Mouse (Mus musculus): ENCODE measurements around the gene Atg4c. TPM values are rescaled to one million over a fixed set of nuclear protein-coding genes. Genes with fewer than 3 reads are reported as not detected.

The Atg4c gene
- total and polyA plus RNA-seq, 3 experiments, result not detected

- no peak for TF ChIP-seq CTCF (IDR thresholded peaks at IDR 0.05; ENCODE audit: low read depth, low read length)
- no peak for TF ChIP-seq POLR2AphosphoS5 (IDR thresholded peaks at IDR 0.05; ENCODE audit: insufficient replicate concordance, low read depth, low read length)
- TF ChIP-seq TAL1 (conservative IDR thresholded peaks at IDR 0.05; ENCODE audit: low read depth, low read length), result no peak
- TF ChIP-seq GATA2 (IDR thresholded peaks at IDR 0.05; ENCODE audit: borderline replicate concordance, low read depth, low read length), result no peak
- TF ChIP-seq GATA1 (IDR thresholded peaks at IDR 0.05; ENCODE audit: borderline replicate concordance, low read length), result no peak
- Histone ChIP-seq H3K36me3 (replicated peaks) (no peaks in the 10 kb centered on the region), H3K4me1 (ENCODE audit: insufficient read depth, low read depth, low read length) (no peaks in the 10 kb centered on the region), H3K27me3 (ENCODE audit: insufficient read depth, low read length) (no peaks in the 10 kb centered on the region), H3K4me3 (ENCODE audit: low read depth, low read length) (no peak overlapping the region), H3K9me3 (replicated peaks) (peaks cover 24% of the 10 kb centered on the region)
- ATAC-seq (ENCODE audit: extremely low read depth, insufficient number of reproducible peaks, low FRiP score, poor library complexity, severe bottlenecking) (no peak), DNase-seq (ENCODE audit: low spot score) (no peak)
These were observed 10.9 kb upstream of the Atg4c start for GRCm38 (mm10) chr4:99182660-99183431.

DNA sequence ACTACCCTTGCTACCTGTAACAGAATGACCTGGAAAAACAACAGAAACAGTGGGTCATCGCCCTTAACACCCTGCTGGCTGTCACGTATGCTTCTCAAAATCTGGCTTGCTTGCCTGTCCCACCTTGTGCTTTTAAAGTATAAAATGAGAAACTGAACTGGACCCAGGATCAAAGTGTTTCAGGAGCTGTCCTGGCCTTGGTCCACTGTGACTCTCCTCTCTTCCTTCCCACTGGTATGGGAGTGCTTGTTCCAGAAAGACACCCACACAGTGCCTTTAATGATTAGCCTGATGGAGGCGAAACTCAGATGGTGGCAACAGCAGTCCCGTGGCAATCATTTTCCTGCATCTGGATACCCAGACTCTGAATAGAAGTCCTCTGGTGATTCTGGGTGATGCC lies 9.1 kb upstream of the Atg4c start:
- DNase-seq (ENCODE audit: low spot score), result no peak
- no peak overlapping the region for H3K4me3 ChIP-seq (ENCODE audit: low read depth, low read length)
- TF ChIP-seq TAL1 (conservative IDR thresholded peaks at IDR 0.05; ENCODE audit: low read depth, low read length) (no peak), GATA2 (IDR thresholded peaks at IDR 0.05; ENCODE audit: borderline replicate concordance, low read depth, low read length) (no peak), CTCF (IDR thresholded peaks at IDR 0.05; ENCODE audit: low read depth, low read length) (no peak), POLR2AphosphoS5 (IDR thresholded peaks at IDR 0.05; ENCODE audit: insufficient replicate concordance, low read depth, low read length) (no peak), GATA1 (IDR thresholded peaks at IDR 0.05; ENCODE audit: borderline replicate concordance, low read length) (no peak)

DNA sequence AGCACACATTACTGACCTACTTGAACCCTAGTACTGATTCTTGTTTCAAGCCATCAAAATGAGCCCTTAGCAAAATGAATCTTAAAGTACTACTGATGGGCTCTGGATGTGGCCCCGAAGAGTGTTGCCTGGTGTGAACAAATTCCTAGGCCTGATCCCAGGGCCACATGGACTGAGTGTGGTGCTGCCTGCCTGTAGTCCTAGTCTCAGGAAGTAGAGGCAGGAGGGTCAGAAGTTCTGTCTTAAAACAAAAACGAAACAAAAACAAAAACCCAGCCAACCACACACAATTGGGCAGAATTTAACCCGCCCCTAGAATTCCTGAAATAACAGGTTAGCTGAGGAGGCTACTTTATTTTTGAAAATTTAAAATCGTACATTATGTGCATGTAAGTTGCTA lies 8.4 kb upstream of the Atg4c start:
- no peak for TF ChIP-seq GATA1 (IDR thresholded peaks at IDR 0.05; ENCODE audit: borderline replicate concordance, low read length)
- no peak for TF ChIP-seq CTCF (IDR thresholded peaks at IDR 0.05; ENCODE audit: low read depth, low read length)
- no peak for TF ChIP-seq TAL1 (conservative IDR thresholded peaks at IDR 0.05; ENCODE audit: low read depth, low read length)
- TF ChIP-seq GATA2 (IDR thresholded peaks at IDR 0.05; ENCODE audit: borderline replicate concordance, low read depth, low read length), result no peak
- ATAC-seq (ENCODE audit: extremely low read depth, insufficient number of reproducible peaks, low FRiP score, poor library complexity, severe bottlenecking) (no peak), DNase-seq (ENCODE audit: low spot score) (no peak)
- Histone ChIP-seq H3K36me3 (replicated peaks) (no peaks in the 10 kb centered on the region), H3K27me3 (ENCODE audit: insufficient read depth, low read length) (no peaks in the 10 kb centered on the region), H3K4me1 (ENCODE audit: insufficient read depth, low read depth, low read length) (no peaks in the 10 kb centered on the region), H3K9me3 (replicated peaks) (peaks cover 25% of the 10 kb centered on the region), H3K4me3 (ENCODE audit: low read depth, low read length) (no peak overlapping the region)

More for the DNA sequence above, 9.1 kb upstream of the Atg4c start:
- no peak for ATAC-seq (ENCODE audit: extremely low read depth, insufficient number of reproducible peaks, low FRiP score, poor library complexity, severe bottlenecking)
- no peaks in the 10 kb centered on the region for H3K4me1 ChIP-seq (ENCODE audit: insufficient read depth, low read depth, low read length)
- no peaks in the 10 kb centered on the region for H3K27me3 ChIP-seq (ENCODE audit: insufficient read depth, low read length)
- peaks cover 26% of the 10 kb centered on the region for H3K9me3 ChIP-seq (replicated peaks)
- no peaks in the 10 kb centered on the region for H3K36me3 ChIP-seq (replicated peaks)

- H3K4me3 ChIP-seq (ENCODE audit: low read depth, low read length), result no peak overlapping the region
- H3K36me3 ChIP-seq (replicated peaks), result no peaks in the 10 kb centered on the region
- DNase-seq (ENCODE audit: low spot score) (no peak), ATAC-seq (ENCODE audit: extremely low read depth, insufficient number of reproducible peaks, low FRiP score, poor library complexity, severe bottlenecking) (no peak)
- no peaks in the 10 kb centered on the region for H3K4me1 ChIP-seq (ENCODE audit: insufficient read depth, low read depth, low read length)
- TF ChIP-seq POLR2AphosphoS5 (IDR thresholded peaks at IDR 0.05; ENCODE audit: insufficient replicate concordance, low read depth, low read length), result no peak
- H3K27me3 ChIP-seq (ENCODE audit: insufficient read depth, low read length), result no peaks in the 10 kb centered on the region
- H3K9me3 ChIP-seq (replicated peaks), result peaks cover 25% of the 10 kb centered on the region
These were observed 7.2 kb upstream of the Atg4c start for GRCm38 (mm10) chr4:99186412-99187125.

DNA sequence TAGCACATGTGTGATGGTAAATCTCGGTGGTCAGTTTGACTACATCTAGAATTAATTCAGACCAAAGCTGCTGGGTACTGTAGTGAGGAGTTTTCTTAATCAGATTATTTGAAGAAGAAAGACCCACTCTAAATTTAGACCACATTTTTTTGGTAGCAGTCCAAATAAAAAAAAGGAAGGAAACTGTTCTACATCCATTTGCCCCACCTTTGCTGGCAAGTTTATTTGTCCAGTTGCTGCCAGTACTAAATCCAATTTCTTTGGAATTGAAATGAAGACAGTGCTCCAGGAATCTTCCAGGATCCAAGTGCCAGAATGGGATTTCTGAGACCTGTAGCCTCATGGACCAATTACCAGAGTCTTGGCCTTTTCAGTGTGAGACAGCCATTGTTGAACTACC lies 1.1 kb upstream of the Atg4c start:
- no peaks in the 10 kb centered on the region for H3K4me1 ChIP-seq (ENCODE audit: insufficient read depth, low read depth, low read length)
- H3K9me3 ChIP-seq (replicated peaks), result peaks cover 29% of the 10 kb centered on the region
- DNase-seq (ENCODE audit: low spot score) (no peak), ATAC-seq (ENCODE audit: extremely low read depth, insufficient number of reproducible peaks, low FRiP score, poor library complexity, severe bottlenecking) (no peak)
- H3K27me3 ChIP-seq (ENCODE audit: insufficient read depth, low read length), result no peaks in the 10 kb centered on the region
- no peaks in the 10 kb centered on the region for H3K36me3 ChIP-seq (replicated peaks)
- no peak overlapping the region for H3K4me3 ChIP-seq (ENCODE audit: low read depth, low read length)
- TF ChIP-seq GATA2 (IDR thresholded peaks at IDR 0.05; ENCODE audit: borderline replicate concordance, low read depth, low read length), result no peak
- no peak for TF ChIP-seq CTCF (IDR thresholded peaks at IDR 0.05; ENCODE audit: low read depth, low read length)
- no peak for TF ChIP-seq GATA1 (IDR thresholded peaks at IDR 0.05; ENCODE audit: borderline replicate concordance, low read length)
- TF ChIP-seq POLR2AphosphoS5 (IDR thresholded peaks at IDR 0.05; ENCODE audit: insufficient replicate concordance, low read depth, low read length), result no peak
- TF ChIP-seq TAL1 (conservative IDR thresholded peaks at IDR 0.05; ENCODE audit: low read depth, low read length), result no peak

DNA sequence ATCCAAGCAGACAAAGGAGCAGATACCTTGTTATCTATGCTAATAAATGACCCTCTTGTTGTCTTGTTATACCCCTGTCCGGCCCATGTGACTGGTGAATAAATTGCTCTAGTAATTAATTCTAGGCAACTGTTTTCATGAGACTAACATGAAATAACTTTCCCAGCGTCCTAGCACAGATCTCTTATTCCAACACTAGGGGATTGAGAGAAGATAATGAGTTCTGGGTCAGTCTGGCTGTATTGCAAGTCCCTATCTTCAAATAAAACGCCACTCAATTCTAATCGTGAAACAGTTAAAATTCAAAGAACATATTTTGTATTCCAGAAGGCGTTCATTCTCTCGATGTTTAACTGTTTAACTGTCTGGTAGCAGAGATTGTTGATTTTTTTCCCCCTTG lies 520 bp upstream of the Atg4c start:
- Histone ChIP-seq H3K4me1 (ENCODE audit: insufficient read depth, low read depth, low read length) (no peaks in the 10 kb centered on the region), H3K36me3 (replicated peaks) (no peaks in the 10 kb centered on the region), H3K4me3 (ENCODE audit: low read depth, low read length) (no peak overlapping the region), H3K9me3 (replicated peaks) (peaks cover 34% of the 10 kb centered on the region), H3K27me3 (ENCODE audit: insufficient read depth, low read length) (no peaks in the 10 kb centered on the region)
- TF ChIP-seq GATA1 (IDR thresholded peaks at IDR 0.05; ENCODE audit: borderline replicate concordance, low read length), result no peak
- no peak for TF ChIP-seq CTCF (IDR thresholded peaks at IDR 0.05; ENCODE audit: low read depth, low read length)
- no peak for TF ChIP-seq POLR2AphosphoS5 (IDR thresholded peaks at IDR 0.05; ENCODE audit: insufficient replicate concordance, low read depth, low read length)
- no peak for TF ChIP-seq TAL1 (conservative IDR thresholded peaks at IDR 0.05; ENCODE audit: low read depth, low read length)
- no peak for TF ChIP-seq GATA2 (IDR thresholded peaks at IDR 0.05; ENCODE audit: borderline replicate concordance, low read depth, low read length)
- no peak for DNase-seq (ENCODE audit: low spot score)
- no peak for ATAC-seq (ENCODE audit: extremely low read depth, insufficient number of reproducible peaks, low FRiP score, poor library complexity, severe bottlenecking)
